Mouse (Mus musculus): ENCODE data around the gene Cib2. TPM values are rescaled to one million over a fixed set of nuclear protein-coding genes. Genes with fewer than 3 reads are reported as not detected.

The Cib2 gene
- polyA plus RNA-seq, 1 experiment from 2014 or later = 11.6 TPM

GRCm38 (mm10) chr9:54518921-54519320 is 41.1 kb downstream of the Cib2 start:
- ATAC-seq (ENCODE audit: borderline replicate concordance, extremely low read depth, low FRiP score, low TSS enrichment) = no peak
- Histone ChIP-seq H3K4me1 (no peaks in the 10 kb centered on the region), H3K36me3 (no peaks in the 10 kb centered on the region), H3K9me3 (no peaks in the 10 kb centered on the region), H3K27ac (no peak overlapping the region), H3K9ac (no peak overlapping the region), H3K4me3 (no peak overlapping the region), H3K27me3 (no peaks in the 10 kb centered on the region), H3K4me2 (no peak overlapping the region)
- WGBS = 57% methylated on average over 7 of the region's 7 CpGs

- H3K4me2 ChIP-seq = no peak overlapping the region
- H3K36me3 ChIP-seq = no peaks in the 10 kb centered on the region
- H3K9me3 ChIP-seq = no peaks in the 10 kb centered on the region
- ATAC-seq (ENCODE audit: borderline replicate concordance, extremely low read depth, low FRiP score, low TSS enrichment) = no peak
- H3K27me3 ChIP-seq = no peaks in the 10 kb centered on the region; the same call in 1 of the 2 replicates
- H3K27ac ChIP-seq = no peak overlapping the region
- H3K9ac ChIP-seq = no peak overlapping the region
- H3K4me1 ChIP-seq = no peaks in the 10 kb centered on the region
- 67% methylated on average over 2 of the region's 2 CpGs for WGBS
- H3K4me3 ChIP-seq = no peak overlapping the region
These were observed 44.0 kb downstream of the Cib2 start for GRCm38 (mm10) chr9:54515991-54516390.

GRCm38 (mm10) chr9:54502873-54503272 is 57.1 kb downstream of the Cib2 start:
- H3K27me3 ChIP-seq = peaks cover 28% of the 10 kb centered on the region
- no peak overlapping the region for H3K27ac ChIP-seq
- peak overlapping the region; percentile 100 for H3K4me2 ChIP-seq
- no peak for ATAC-seq (ENCODE audit: borderline replicate concordance, extremely low read depth, low FRiP score, low TSS enrichment)
- no peak overlapping the region for H3K9ac ChIP-seq
- H3K4me3 ChIP-seq = no peak overlapping the region
- WGBS = 6% methylated on average over 12 of the region's 12 CpGs
- peaks cover 10% of the 10 kb centered on the region; the same call in 1 of the 2 replicates for H3K4me1 ChIP-seq
- H3K9me3 ChIP-seq = no peaks in the 10 kb centered on the region
- no peaks in the 10 kb centered on the region for H3K36me3 ChIP-seq

GRCm38 (mm10) chr9:54502111-54502495 is 57.9 kb downstream of the Cib2 start:
- Histone ChIP-seq H3K9ac (no peak overlapping the region), H3K4me3 (peak overlapping the region; percentile 73), H3K36me3 (no peaks in the 10 kb centered on the region), H3K9me3 (no peaks in the 10 kb centered on the region), H3K27ac (no peak overlapping the region), H3K4me2 (peak overlapping the region; percentile 100), H3K27me3 (peaks cover 28% of the 10 kb centered on the region), H3K4me1 (peaks cover 10% of the 10 kb centered on the region; the same call in 1 of the 2 replicates)
- WGBS = 6% methylated on average over 13 of the region's 13 CpGs
- 0 out of 2 replicates have a peak, but pooled peaks have one; percentile 2 for ATAC-seq (ENCODE audit: borderline replicate concordance, extremely low read depth, low FRiP score, low TSS enrichment)

- WGBS = 0% methylated on average over 97 of the region's 99 CpGs
- peak within 1 kb of the TSS; percentile 73 for H3K4me3 ChIP-seq
- peak within 1 kb of the TSS; percentile 100 for H3K4me2 ChIP-seq
- H3K9ac ChIP-seq = peak within 1 kb of the TSS; percentile 55
- H3K27me3 ChIP-seq = peaks cover 28% of the 10 kb centered on the region
- no peaks in the 10 kb centered on the region for H3K9me3 ChIP-seq
- H3K36me3 ChIP-seq = no peaks in the 10 kb centered on the region
- peaks cover 10% of the 10 kb centered on the region; the same call in 1 of the 2 replicates for H3K4me1 ChIP-seq
- ATAC-seq (ENCODE audit: borderline replicate concordance, extremely low read depth, low FRiP score, low TSS enrichment) = peak; percentile 93
- no peak within 1 kb of the TSS; the same call in 1 of the 2 replicates for H3K27ac ChIP-seq
These were observed 58.4 kb downstream of the Cib2 start, which contains the start of gene Dmxl2 for GRCm38 (mm10) chr9:54501453-54502110. Gene Dmxl2 (minus strand): TSS chr9:54501626.

GRCm38 (mm10) chr9:54500832-54501452 is 59.1 kb downstream of the Cib2 start:
- peak overlapping the region; percentile 55 for H3K9ac ChIP-seq
- peaks cover 10% of the 10 kb centered on the region; the same call in 1 of the 2 replicates for H3K4me1 ChIP-seq
- no peak overlapping the region; the same call in 1 of the 2 replicates for H3K27ac ChIP-seq
- under 1% methylated on average over 38 of the region's 43 CpGs for WGBS
- peaks cover 28% of the 10 kb centered on the region for H3K27me3 ChIP-seq
- no peaks in the 10 kb centered on the region for H3K36me3 ChIP-seq
- peak; percentile 52 for ATAC-seq (ENCODE audit: borderline replicate concordance, extremely low read depth, low FRiP score, low TSS enrichment)
- peak overlapping the region; percentile 100 for H3K4me2 ChIP-seq
- H3K4me3 ChIP-seq = peak overlapping the region; percentile 73
- H3K9me3 ChIP-seq = no peaks in the 10 kb centered on the region

- H3K36me3 ChIP-seq = no peaks in the 10 kb centered on the region
- no peaks in the 10 kb centered on the region for H3K9me3 ChIP-seq
- 74% methylated on average over 3 of the region's 3 CpGs for WGBS
- H3K27ac ChIP-seq = no peak overlapping the region
- H3K4me1 ChIP-seq = peaks cover 10% of the 10 kb centered on the region; the same call in 1 of the 2 replicates
- peaks cover 28% of the 10 kb centered on the region for H3K27me3 ChIP-seq
- no peak for ATAC-seq (ENCODE audit: borderline replicate concordance, extremely low read depth, low FRiP score, low TSS enrichment)
- no peak overlapping the region for H3K9ac ChIP-seq
- no peak overlapping the region for H3K4me2 ChIP-seq
- no peak overlapping the region for H3K4me3 ChIP-seq
These were observed 60.2 kb downstream of the Cib2 start for GRCm38 (mm10) chr9:54499791-54500190.

GRCm38 (mm10) chr9:54499291-54499690 is 60.7 kb downstream of the Cib2 start:
- Histone ChIP-seq H3K9ac (no peak overlapping the region), H3K9me3 (no peaks in the 10 kb centered on the region), H3K36me3 (no peaks in the 10 kb centered on the region), H3K4me3 (no peak overlapping the region), H3K27me3 (peaks cover 28% of the 10 kb centered on the region), H3K4me2 (no peak overlapping the region), H3K4me1 (peaks cover 10% of the 10 kb centered on the region; the same call in 1 of the 2 replicates), H3K27ac (no peak overlapping the region)
- no peak for ATAC-seq (ENCODE audit: borderline replicate concordance, extremely low read depth, low FRiP score, low TSS enrichment)
- 83% methylated on average over 6 of the region's 6 CpGs for WGBS

Other genes with a start within 250 kb of the Cib2 start
- gene Dmxl2, start 58.6 kb downstream of the Cib2 start, polyA plus RNA-seq (2015; fragmentation: Nextera tagmentation; extraction: Ambion mirVana) = 3.4 and 4.5 TPM in 2 replicates
- not detected in 2 replicates for gene Sh2d7, start 21.2 kb downstream of the Cib2 start, polyA plus RNA-seq (2015; fragmentation: Nextera tagmentation; extraction: Ambion mirVana)
- gene Idh3a, start 26.1 kb upstream of the Cib2 start, polyA plus RNA-seq (2015; fragmentation: Nextera tagmentation; extraction: Ambion mirVana) = 105 and 109 TPM in 2 replicates
- 0.21 and 0.39 TPM in 2 replicates for gene Acsbg1, start 101.7 kb upstream of the Cib2 start, polyA plus RNA-seq (2015; fragmentation: Nextera tagmentation; extraction: Ambion mirVana)
- gene Dnaja4, start 138.7 kb upstream of the Cib2 start, polyA plus RNA-seq (2015; fragmentation: Nextera tagmentation; extraction: Ambion mirVana) = 6.6 and 7.5 TPM in 2 replicates
- gene Wdr61, start 174.3 kb upstream of the Cib2 start, polyA plus RNA-seq (2015; fragmentation: Nextera tagmentation; extraction: Ambion mirVana) = 148 and 149 TPM in 2 replicates
- gene Crabp1, start 204.5 kb upstream of the Cib2 start, polyA plus RNA-seq (2015; fragmentation: Nextera tagmentation; extraction: Ambion mirVana) = 18.6 and 19.1 TPM in 2 replicates